Mouse (Mus musculus) thymus, adult 18-20 months (tissue): ENCODE results near the gene Taar7d.
"Not testable (repeated sequence)": the region's sequence is repeated elsewhere in the genome, so short reads cannot be mapped to it uniquely, and the experiment has no call there.

ENCODE experiments used
- DNase-seq, 2 experiments: peaks; one replicate each; pipeline ENCODE4 v3.0.0; 2022; ENCODE audit warnings: mixed read lengths in 2 of 2

The Taar7d gene

DNA sequence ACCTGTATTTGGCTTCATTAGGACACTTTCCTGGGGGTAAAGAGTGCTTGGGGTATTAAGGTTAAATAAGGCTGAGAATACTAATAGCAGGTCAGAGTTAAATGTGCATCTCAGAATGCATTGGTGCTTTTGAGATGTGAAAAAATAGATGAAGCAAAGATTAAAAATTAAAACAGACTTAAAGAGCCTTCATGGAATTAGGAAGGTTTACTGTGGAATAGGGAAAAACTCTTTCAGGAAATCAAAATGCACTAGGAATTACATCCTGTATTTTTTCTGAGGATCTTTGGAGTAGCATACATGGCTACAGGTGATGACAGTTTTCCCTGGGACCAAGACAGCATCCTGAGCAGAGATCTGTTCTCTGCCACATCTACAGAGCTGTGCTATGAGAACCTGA, at the start of gene Taar7d:
Gene Taar7d, plus strand, starts transcription at position 301 of the 400 bp plus-strand sequence.
- no peak for DNase-seq

DNA sequence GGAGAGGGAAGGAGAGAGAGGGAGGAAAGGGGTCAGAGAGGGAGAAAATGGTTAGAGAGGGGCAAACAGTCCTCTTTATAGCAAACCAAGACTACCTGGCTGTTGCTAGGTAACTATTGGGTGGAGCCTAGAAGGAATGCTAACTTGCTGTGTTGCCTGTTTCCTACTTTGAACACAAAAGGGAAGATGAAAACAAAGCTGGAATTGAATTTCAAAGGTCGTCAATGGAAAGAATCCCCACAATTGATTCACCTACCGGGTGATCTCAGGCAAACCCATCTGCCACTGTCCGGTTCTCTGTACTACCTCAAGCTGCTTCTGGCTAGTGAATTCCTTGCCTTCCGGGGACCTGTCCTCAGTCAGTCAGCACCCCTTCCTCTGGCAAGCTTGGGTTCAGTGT, 49.1 kb upstream of the Taar7d start:
- no peak for DNase-seq

DNA sequence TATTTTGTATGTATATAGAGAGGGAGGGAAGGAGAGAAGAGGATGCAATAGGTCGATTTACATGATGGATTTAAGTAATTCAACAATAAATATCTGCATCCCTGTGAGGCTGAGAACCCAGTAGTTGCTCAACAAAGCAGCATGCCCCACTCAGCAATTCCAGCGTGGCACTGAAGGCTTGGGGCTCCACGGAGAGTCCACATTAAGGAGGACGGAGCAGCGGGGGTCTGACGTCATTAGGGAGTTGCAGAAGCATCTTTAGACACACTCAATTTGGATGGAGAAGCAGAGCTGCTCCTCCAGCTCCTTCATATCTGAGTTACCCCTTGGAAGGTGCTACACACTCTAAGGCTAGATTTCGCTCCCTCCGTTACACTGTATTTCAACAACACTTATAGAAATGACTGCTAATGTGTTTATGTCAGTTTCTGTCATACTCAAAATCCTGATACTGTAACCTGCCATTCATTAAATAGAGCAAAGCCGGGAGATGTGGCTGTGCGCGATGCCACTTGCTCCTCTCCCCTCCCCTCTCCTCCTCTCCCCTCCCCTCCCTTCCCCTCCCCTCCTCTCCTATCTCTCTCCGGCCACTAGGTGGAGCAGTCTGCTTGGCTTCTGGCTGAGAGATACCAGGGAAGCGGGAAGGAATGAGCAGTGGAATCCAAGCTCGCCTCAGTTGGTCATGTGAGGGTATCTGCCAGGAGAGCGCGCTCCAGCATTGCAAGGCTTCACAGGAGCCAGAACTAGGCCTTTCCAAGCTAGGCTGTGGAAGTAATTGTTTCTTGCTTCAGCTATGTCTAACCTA, 47.9 kb upstream of the Taar7d start:
- peak in 1 of 2 experiments; percentile 15 for DNase-seq

DNA sequence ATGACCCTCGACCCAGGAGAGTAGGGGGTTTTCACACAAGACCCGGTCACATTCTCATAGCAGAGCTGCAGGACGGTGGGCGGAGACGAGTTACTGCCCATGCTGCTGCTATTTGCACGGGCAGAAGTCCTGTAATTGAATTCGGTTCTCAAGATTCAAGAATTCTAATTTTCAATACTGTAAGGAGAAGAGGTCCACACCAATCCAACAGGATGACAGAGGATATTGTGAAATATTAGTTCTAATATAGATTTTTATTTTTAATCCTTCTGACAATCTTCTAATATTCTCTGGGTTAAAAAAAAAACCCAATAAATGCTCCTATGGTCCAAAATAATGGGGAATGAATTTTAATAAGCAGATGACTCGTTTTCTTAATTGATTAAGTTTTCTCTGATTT, 41.5 kb upstream of the Taar7d start, which contains the start of gene Taar6:
Gene Taar6, minus strand, starts transcription at position 101 of the 400 bp plus-strand sequence.
- no peak for DNase-seq

DNA sequence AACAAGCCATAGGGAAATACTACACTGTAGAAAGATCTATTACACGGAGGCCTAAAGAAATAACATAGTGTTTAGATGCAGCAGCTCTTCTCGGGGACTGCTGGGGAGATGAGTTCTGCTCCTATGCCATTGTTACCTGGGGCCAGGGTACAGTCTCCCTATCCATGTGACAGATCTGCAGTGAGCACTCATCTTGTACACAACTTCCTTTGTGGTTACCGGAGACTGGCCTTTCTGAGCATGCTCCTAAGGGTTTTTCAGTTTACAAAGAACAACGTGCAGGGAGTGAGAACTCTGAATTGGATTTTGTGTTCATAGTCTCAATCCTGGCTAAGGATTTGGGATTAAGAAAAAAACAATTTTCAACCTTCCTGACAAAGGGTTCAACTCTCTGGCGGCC, 40.6 kb upstream of the Taar7d start:
- DNase-seq: no peak

DNA sequence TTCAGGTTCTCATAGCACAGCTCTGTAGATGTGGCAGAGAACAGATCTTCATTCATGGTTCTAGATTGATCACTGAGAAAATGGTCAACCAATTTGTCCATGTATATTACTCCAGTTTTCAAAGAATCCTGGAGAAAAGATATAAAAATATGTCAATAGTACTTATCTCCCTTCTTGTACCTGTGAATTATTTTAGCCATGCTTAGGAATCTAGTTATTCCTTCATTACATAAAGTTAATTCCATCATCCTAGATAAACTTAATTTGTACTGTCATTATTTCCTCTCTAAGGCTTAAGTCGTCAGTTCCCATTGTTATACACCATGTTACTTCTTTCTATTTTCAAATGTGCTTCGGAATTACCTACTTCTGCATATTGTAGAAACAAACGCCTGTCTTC, 33.6 kb upstream of the Taar7d start, which contains the start of gene Taar7a:
Gene Taar7a, minus strand, starts transcription at position 101 of the 400 bp plus-strand sequence.
- DNase-seq: no peak

DNA sequence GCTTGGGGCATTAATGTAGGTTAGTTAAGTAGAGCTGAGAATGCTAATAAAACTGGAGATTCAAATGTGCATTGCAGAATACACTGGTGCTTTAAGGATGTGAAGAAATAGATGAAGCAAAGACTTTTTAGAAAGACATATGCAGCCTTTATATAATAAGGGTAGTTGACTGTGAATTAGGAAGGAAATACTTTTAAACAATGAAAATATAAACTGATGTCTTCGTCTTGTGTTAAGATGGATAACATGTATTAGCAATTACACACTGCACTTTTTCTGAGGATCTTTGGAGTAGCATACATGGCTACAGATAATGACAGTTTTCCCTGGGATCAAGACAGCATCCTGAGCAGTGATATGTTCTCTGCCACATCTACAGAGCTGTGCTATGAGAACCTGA, 27.4 kb upstream of the Taar7d start, which contains the start of gene Taar7b:
Gene Taar7b, plus strand, starts transcription at position 301 of the 400 bp plus-strand sequence.
- no peak for DNase-seq

DNA sequence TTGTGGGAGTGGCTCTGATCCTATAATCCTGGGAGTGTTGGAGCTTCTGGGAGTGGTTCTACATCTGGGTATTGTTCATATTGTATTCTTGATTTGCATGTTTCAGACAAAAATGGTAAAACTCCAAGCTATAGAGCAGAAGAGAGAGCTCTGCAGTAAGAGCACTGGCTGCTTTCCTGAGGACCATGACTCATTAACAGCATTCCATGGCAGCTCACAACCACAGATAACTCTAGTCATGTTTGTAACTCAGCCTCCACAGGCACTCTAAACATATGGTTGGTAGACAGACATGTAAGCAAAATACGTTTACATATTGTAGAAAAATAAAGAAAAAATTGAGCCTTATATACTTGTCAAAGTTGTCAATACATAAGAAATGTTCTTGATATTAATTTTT, 20.6 kb upstream of the Taar7d start:
- no peak for DNase-seq

DNA sequence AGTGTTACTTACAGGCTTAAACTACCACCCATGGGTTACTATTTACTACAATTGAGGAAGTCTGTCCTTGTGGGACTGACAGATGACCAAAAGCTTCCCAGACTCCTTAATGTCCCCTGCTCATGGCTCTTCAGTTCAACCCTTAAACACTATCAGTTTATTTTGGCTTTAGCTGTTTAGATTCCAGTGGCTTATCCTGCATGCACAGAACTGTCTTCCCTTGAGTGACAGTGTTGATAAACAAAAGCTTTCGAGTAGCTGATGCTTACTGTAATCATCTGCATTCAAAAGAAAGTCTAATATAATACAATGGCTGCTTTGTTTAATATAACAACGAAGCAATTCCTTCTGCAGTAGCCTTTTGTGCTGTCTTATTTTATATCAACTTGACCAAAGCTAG, 20.0 kb upstream of the Taar7d start:
- DNase-seq: no peak

DNA sequence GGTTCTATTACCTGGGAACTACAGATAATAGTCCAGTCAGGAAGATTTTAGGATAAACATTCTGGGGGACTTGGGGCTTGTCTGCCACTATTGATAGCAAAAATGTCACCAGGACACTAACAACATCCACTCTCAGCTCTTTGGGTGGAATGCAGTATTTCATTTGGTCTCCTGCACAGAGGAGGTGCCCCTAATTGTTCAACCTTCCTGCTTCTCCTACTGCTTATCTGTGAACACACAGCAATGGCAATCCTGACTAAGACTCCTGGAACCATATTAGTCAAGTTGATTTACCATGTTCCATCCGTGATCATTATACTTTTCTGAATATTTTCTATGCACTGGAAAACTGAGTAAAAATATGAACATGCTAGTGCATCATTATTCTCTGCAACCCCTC, 18.9 kb upstream of the Taar7d start:
- no peak for DNase-seq

DNA sequence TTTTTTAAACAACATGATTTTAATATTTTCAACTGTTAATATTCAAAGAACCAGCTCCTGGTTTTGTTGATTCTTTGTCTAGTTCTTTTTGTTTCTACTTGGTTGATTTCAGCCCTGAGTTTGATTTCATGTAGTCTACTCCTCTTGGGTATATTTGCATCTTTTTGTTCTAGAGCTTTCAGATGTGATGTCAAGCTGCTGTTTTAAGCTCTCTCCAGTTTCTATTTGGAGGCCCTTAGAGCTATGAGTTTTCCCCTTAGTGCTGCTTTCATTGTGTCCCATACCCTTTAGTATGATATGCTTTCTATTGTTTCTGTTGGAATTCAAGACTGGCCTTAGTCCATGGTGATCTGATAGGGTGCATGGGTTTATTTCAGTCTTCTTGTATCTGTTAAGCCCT, 4.3 kb downstream of the Taar7d start:
- no peak for DNase-seq

DNA sequence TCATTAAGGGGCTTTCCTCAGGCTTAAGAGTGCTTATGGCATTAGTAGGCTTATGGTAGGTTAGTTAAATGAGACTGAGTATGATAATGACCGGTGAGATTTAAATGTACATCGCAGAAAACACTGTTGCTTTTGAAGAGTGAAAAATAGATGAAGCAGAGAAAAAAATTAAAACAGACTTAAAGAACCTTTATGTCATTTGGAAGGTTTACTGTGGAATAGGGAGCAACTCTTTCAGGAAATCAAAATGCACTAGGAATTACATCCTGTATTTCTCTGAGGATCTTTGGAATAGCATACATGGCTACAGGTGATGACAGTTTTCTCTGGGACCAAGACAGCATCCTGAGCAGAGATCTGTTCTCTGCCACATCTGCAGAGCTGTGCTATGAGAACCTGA, 10.3 kb downstream of the Taar7d start, which contains the start of gene Taar7e:
Gene Taar7e, plus strand, starts transcription at position 301 of the 400 bp plus-strand sequence.
- DNase-seq: no peak

DNA sequence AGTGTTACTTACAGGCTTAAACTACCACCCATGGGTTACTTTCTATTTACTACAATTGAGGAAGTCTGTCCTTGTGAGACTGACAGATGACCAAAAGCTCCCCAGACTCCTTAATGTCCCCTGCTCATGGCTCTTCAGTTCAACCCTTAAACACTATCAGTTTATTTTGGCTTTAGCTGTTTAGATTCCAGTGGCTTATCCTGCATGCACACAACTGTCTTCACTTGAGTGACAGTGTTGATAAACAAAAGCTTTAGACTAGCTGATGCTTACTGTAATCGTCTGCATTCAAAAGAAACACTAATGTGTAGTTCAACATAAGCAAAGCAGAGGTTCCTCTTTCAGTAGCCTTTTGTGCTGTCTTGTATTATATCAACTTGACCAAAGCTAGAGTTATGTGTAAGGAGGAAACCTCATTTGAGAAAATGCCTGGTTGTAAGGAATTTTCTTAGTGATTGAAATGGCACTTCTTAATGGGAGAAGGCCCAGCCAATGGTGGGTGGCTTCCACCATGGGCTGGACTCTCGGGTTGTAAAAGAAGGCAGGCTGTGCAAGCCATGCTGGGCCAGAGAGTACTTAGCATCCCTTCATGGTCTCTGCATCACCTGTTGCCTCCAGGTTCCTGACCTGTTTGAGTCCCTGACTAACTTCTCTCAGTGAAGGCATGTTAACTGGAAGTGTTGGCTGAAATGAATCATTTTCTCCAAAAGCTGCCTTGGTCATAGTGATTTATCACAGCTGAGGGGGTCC, 13.3 kb downstream of the Taar7d start:
- no peak for DNase-seq

DNA sequence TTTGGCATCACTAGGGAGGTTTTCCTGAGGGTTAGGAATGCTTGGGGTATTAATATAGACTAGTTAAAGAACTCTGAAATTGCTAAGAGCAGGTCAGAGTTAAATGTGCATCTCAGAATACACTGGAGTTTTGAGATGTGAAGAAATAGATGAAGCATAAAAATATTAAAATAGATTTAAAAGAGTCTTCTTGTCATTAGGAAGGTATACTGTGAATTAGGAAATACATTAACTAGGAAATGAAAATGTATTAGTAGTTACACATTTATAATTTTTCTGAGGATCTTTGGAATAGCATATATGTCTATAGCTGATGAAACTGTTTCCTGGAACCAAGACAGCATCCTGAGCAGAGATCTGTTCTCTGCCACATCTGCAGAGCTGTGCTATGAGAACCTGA, 22.2 kb downstream of the Taar7d start, which contains the start of gene Taar7f:
Gene Taar7f, plus strand, starts transcription at position 301 of the 400 bp plus-strand sequence.
- no peak for DNase-seq

DNA sequence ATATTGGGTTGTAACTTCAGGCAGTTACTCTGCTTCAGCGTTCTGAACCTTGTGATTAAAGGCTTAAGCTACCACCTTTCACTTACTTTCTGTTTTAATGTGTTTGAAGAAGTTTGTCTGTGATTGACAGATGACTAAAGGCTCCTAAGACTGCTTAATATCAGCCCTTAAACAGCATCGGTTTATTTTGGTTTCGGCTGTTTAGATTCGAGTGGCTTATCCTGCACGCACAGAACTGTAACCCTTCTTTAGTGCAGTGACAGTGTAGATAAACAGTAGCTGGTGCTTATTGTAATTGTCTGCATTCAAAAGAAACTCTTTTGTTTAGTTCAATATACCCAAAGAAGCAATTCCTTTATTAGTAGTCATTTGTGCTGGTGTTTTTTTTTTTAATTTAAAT, 25.0 kb downstream of the Taar7d start:
- DNase-seq: no peak

DNA sequence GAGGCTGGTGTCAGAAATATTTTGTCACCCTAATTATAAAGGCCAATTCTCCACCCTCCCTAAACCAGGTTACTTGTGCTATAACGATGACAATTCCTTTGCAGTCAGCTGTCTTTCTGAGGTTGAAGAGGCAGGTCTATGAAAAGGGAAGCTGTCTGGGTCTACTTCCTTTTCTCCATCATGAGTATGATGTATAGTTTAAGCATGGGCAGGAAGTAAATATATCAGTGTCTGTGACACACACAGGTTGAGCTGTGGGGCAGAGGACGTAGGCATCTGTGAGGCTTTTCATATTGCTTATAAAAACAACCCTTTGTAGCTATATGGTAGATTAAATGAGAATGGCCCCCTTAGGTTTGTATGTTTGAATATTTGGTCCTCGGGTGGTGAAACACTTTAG, 32.0 kb downstream of the Taar7d start:
- no peak for DNase-seq

DNA sequence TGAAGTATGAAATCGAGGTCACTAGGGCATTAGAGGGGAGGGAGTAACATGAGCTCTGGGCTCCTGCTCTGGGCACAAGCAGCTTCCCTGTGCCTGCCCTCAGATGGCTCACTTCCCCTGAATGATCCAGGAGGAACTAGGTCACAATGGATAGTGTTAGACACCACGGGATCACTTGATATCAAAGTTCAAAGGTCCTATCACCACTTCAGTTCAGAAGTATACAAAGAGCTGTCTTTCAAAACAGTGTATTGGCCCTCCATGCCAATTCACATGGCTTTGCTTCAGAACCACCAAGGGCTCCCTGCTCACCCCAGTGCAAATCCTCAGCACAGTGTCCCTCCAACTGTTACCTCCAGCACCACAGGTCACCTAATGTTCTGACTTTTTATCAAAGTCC, 47.7 kb downstream of the Taar7d start:
- DNase-seq: not testable (repeated sequence)

DNA sequence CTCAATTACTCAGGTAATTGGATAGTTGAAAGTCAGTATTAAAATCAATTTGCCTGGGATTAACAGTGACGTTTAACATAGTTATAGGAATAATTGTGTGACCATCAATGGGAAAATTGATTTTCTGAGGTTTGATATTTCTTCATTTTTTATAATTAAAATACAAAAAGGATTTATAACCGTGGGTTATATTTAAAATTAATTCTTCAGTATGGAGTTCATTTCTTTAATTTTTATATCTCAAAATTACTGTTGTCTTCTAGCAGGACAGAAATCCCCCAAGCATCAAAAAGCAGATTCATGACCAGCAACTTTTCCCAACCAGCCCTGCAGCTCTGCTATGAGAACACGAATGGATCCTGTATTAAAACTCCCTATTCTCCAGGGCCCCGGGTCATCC, 49.2 kb downstream of the Taar7d start, which contains the start of gene Taar8a:
Gene Taar8a, plus strand, starts transcription at position 301 of the 400 bp plus-strand sequence.
- not testable (repeated sequence) for DNase-seq
